Mouse (Mus musculus) myocyte (in vitro differentiated cells): ENCODE results near the gene Nepro. TPM values are rescaled to one million over a fixed set of nuclear protein-coding genes. Genes with fewer than 3 reads are reported as not detected.

ENCODE experiments used
- H3K27me3 ChIP-seq: one replicate; pipeline ENCODE4 v1.6.1; 2011; ENCODE audit not compliant: control insufficient read depth, insufficient read depth, insufficient read length
- H3K36me3 ChIP-seq: one replicate; pipeline ENCODE4 v1.6.1; 2011; ENCODE audit not compliant: control insufficient read depth, insufficient read depth
- H3K4me2 ChIP-seq: one replicate; pipeline ENCODE4 v1.6.1; 2011; ENCODE audit warnings: low read depth, control low read depth
- H3K4me3 ChIP-seq: one replicate; pipeline ENCODE4 v1.5.1; 2011; ENCODE audit warnings: mild to moderate bottlenecking, control low read depth, moderate library complexity
- H3K79me2 ChIP-seq: one replicate; pipeline ENCODE4 v1.6.1; 2011; ENCODE audit not compliant: control insufficient read depth, insufficient read depth
- H3ac ChIP-seq: one replicate; pipeline ENCODE4 v1.6.1; 2011; ENCODE audit not compliant: control insufficient read depth, insufficient read length
- CEBPB ChIP-seq: IDR thresholded peaks from 2 replicates; pipeline ENCODE4 v1.6.1; 2011; ENCODE audit warnings: mild to moderate bottlenecking, moderate library complexity; ENCODE audit not compliant: poor library complexity, insufficient read depth, severe bottlenecking
- E2F4 ChIP-seq: IDR thresholded peaks from one replicate; pipeline ENCODE4 v1.6.1; 2011; ENCODE audit warnings: mild to moderate bottlenecking, control low read depth, moderate library complexity; ENCODE audit not compliant: insufficient read depth
- MAX ChIP-seq: IDR thresholded peaks from one replicate; pipeline ENCODE4 v1.6.1; 2011; ENCODE audit warnings: low read depth, mild to moderate bottlenecking, control low read depth
- MYOD1 ChIP-seq, 3 experiments: IDR thresholded peaks; one replicate each; pipeline ENCODE4 v1.6.1; 2011; ENCODE audit warnings: control low read depth in 2 of 3, low read depth in 2 of 3, mild to moderate bottlenecking in 2 of 3, moderate library complexity in 1 of 3; ENCODE audit not compliant: insufficient read length in 2 of 3, control insufficient read depth in 1 of 3
- MYOG ChIP-seq, 3 experiments: IDR thresholded peaks; one replicate each; pipeline ENCODE4 v1.6.1; 2011; ENCODE audit warnings: control low read depth in 2 of 3, low read depth in 2 of 3, mild to moderate bottlenecking in 2 of 3; ENCODE audit not compliant: insufficient read length in 2 of 3, control insufficient read depth in 1 of 3, insufficient read depth in 1 of 3
- POLR2A ChIP-seq: IDR thresholded peaks from one replicate; pipeline ENCODE4 v1.6.1; 2011; ENCODE audit warnings: low read depth, mild to moderate bottlenecking, control low read depth, moderate library complexity; ENCODE audit not compliant: insufficient read length
- POLR2AphosphoS2 ChIP-seq: IDR thresholded peaks from one replicate; pipeline ENCODE4 v1.6.1; 2011; ENCODE audit warnings: low read depth, control low read depth; ENCODE audit not compliant: insufficient read length
- REST ChIP-seq: IDR thresholded peaks from one replicate; pipeline ENCODE4 v1.6.1; 2011; ENCODE audit warnings: mild to moderate bottlenecking, control low read depth, moderate library complexity; ENCODE audit not compliant: insufficient read depth, insufficient read length
- SRF ChIP-seq: IDR thresholded peaks from one replicate; pipeline ENCODE4 v1.6.1; 2011; ENCODE audit warnings: low read depth; ENCODE audit not compliant: control insufficient read depth, insufficient read length
- TCF12 ChIP-seq: IDR thresholded peaks from one replicate; pipeline ENCODE4 v1.6.1; 2011; ENCODE audit warnings: mild to moderate bottlenecking, control low read depth; ENCODE audit not compliant: poor library complexity, insufficient read depth, severe bottlenecking
- TCF3 ChIP-seq: IDR thresholded peaks from one replicate; pipeline ENCODE4 v1.6.1; 2011; ENCODE audit warnings: low read depth, control low read depth; ENCODE audit not compliant: insufficient read length
- USF1 ChIP-seq: IDR thresholded peaks from one replicate; pipeline ENCODE4 v1.6.1; 2011; ENCODE audit warnings: low read depth, mild to moderate bottlenecking, control low read depth, moderate library complexity
- polyA plus RNA-seq: library from polyadenylated mRNA; unstranded; fragments of >200 nt; fragmentation: generic; extraction: Trizol; gene quantifications from one replicate; pipeline ENCODE4 v1.2.1, GENCODE M21; 2012; ENCODE audit warnings: missing spikeins

Nepro gene
- 6.8 TPM for polyA plus RNA-seq

- TF ChIP-seq POLR2A (peak; percentile 80), USF1 (peak; percentile 67), TCF3 (no peak), POLR2AphosphoS2 (peak; percentile 89)
- Histone ChIP-seq H3K27me3 (no peaks in the 10 kb centered on the region), H3ac (peak within 1 kb of the TSS; percentile 93), H3K4me3 (peak within 1 kb of the TSS; percentile 78), H3K4me2 (peak within 1 kb of the TSS; percentile 99), H3K36me3 (peaks cover 7% of the 10 kb centered on the region), H3K79me2 (peaks cover 55% of the 10 kb centered on the region)
Observed at GRCm38 (mm10) chr16:44724083-44724787, at the start of gene Nepro. Gene Nepro, plus strand, starts transcription at chr16:44724301.

DNA sequence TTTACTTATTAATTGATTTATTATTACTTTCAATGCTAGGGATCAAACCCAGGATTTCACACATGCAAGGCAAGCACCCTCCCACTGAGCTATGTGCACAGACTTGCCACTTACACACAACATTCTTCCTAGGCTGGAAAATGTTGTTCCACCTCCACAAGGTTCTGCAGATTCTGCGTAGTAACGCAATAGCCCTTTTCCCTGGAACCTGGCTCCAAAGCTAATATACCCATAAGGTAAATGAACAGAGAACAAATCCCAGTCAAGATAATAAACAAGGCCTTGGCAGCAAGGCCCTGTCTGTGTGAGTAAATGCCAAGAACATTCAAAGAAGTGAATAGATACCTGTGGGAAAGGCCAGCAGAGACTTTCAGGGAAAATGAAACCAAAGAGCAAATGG, 47.7 kb upstream of the Nepro start:
- no peak overlapping the region for H3K4me3 ChIP-seq
- no peaks in the 10 kb centered on the region for H3K79me2 ChIP-seq
- H3ac ChIP-seq: no peak overlapping the region
- TF ChIP-seq POLR2A (no peak), CEBPB (no peak), MAX (no peak), REST (no peak), SRF (no peak), POLR2AphosphoS2 (no peak), MYOD1 (IDR thresholded peaks at IDR 0.05; ENCODE audit: control insufficient read depth in 1 of 3, insufficient read length in 2 of 3, low read depth in 2 of 3) (no peak), TCF3 (no peak), TCF12 (no peak), E2F4 (no peak), MYOG (IDR thresholded peaks at IDR 0.05; ENCODE audit: control insufficient read depth in 1 of 3, insufficient read depth in 1 of 3, insufficient read length in 2 of 3, low read depth in 2 of 3) (no peak), USF1 (no peak)
- H3K36me3 ChIP-seq: no peaks in the 10 kb centered on the region
- no peaks in the 10 kb centered on the region for H3K27me3 ChIP-seq
- no peak overlapping the region for H3K4me2 ChIP-seq

DNA sequence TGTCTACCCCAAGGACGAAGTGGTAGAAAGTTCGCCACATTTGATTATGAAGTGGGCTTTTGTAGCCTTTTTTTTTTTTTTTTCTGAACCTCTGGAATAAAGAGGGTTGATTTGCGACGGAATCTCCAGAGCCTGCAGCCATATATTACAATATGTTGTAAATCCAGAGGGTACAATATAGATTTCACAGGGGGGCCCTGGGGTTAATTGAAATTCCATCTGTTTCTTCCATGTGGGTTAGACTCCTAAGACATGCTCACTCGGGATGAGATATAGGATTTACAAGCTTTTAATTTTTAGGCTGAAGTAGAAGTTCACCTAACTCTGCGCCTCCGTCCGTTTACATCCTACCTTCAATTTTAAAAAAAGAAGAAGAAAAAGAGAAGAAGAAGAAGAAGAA, 45.0 kb upstream of the Nepro start:
- Histone ChIP-seq H3K4me3 (no peak overlapping the region), H3K36me3 (no peaks in the 10 kb centered on the region), H3K79me2 (no peaks in the 10 kb centered on the region), H3K27me3 (no peaks in the 10 kb centered on the region), H3K4me2 (peak overlapping the region; percentile 37), H3ac (no peak overlapping the region)
- TF ChIP-seq SRF: no peak
- TF ChIP-seq E2F4: no peak
- no peak for TF ChIP-seq REST
- no peak for TF ChIP-seq TCF3
- TF ChIP-seq TCF12: no peak

DNA sequence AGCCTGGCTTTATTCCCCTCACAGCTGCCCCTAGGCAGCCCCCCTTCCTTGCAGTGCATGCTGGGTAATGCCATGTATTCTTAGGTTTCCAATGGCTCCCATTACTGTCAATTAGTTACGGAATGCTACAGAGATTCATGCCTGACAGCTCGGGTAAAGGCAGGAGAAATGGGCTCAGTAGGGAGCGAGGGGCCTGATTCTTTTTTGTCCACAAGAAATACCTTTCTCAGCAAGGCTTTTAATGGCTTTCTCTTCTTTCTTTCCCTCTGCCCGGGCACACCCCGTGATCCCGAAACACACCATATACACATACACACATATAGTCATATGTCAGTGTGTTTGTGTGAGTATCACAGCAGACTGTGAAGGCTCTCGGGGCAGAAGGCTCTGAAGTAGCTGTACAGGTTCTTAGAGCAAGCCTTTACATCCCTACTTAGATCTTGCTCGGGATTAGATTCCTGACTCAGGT, 44.6 kb upstream of the Nepro start:
- no peaks in the 10 kb centered on the region for H3K79me2 ChIP-seq
- no peak overlapping the region for H3ac ChIP-seq
- TF ChIP-seq SRF (no peak), REST (no peak), USF1 (no peak), E2F4 (no peak), POLR2A (no peak), MYOG (IDR thresholded peaks at IDR 0.05; ENCODE audit: control insufficient read depth in 1 of 3, insufficient read depth in 1 of 3, insufficient read length in 2 of 3, low read depth in 2 of 3) (no peak), CEBPB (no peak), MAX (no peak), POLR2AphosphoS2 (no peak), TCF12 (no peak), MYOD1 (IDR thresholded peaks at IDR 0.05; ENCODE audit: control insufficient read depth in 1 of 3, insufficient read length in 2 of 3, low read depth in 2 of 3) (no peak)
- H3K36me3 ChIP-seq: no peaks in the 10 kb centered on the region
- no peaks in the 10 kb centered on the region for H3K27me3 ChIP-seq
- no peak overlapping the region for H3K4me2 ChIP-seq
- H3K4me3 ChIP-seq: no peak overlapping the region

GRCm38 (mm10) chr16:44680756-44681498, 43.2 kb upstream of the Nepro start:
- Histone ChIP-seq H3K4me2 (no peak overlapping the region), H3K36me3 (no peaks in the 10 kb centered on the region), H3K4me3 (no peak overlapping the region), H3ac (no peak overlapping the region), H3K27me3 (no peaks in the 10 kb centered on the region), H3K79me2 (no peaks in the 10 kb centered on the region)
- TF ChIP-seq CEBPB (no peak), SRF (no peak), E2F4 (no peak)
